Mouse (Mus musculus) intestine, postnatal 0 days (tissue): ENCODE data around the gene Cxcr5. TPM values are rescaled to one million over a fixed set of nuclear protein-coding genes. Genes with fewer than 3 reads are reported as not detected.

Experiments
- ATAC-seq: fragments of 200-750 bp; cut with Nextera tagmentation; 2 replicates; pipeline ENCODE4 v1.8.0; 2017; ENCODE audit warnings: mild to moderate bottlenecking, moderate TSS enrichment, moderate library complexity
- H3K27ac ChIP-seq: fragments of 300-500 bp; sonication (generic); 2 replicates; pipeline ENCODE4 v1.5.1; 2014; ENCODE audit warnings: mild to moderate bottlenecking, low read depth, low read length, moderate library complexity
- H3K27me3 ChIP-seq: fragments of 300-500 bp; sonication (generic); replicated peaks from 2 replicates; pipeline ENCODE4 v1.6.1; 2014; ENCODE audit warnings: low read length, mixed read lengths; ENCODE audit not compliant: control insufficient read depth, insufficient read depth
- H3K36me3 ChIP-seq: fragments of 300-500 bp; sonication (generic); 2 replicates; pipeline ENCODE4 v1.6.1; 2014; ENCODE audit warnings: mild to moderate bottlenecking, moderate library complexity; ENCODE audit not compliant: control insufficient read depth, insufficient read depth
- H3K4me1 ChIP-seq: fragments of 300-500 bp; sonication (generic); replicated peaks from 2 replicates; pipeline ENCODE4 v1.6.1; 2014; ENCODE audit warnings: antibody characterized with exemption, low read length, mixed read lengths; ENCODE audit not compliant: control insufficient read depth, insufficient read depth
- H3K4me2 ChIP-seq: fragments of 300-500 bp; sonication (generic); replicated peaks from 2 replicates; pipeline ENCODE4 v1.6.1; 2014; ENCODE audit warnings: low read depth, mild to moderate bottlenecking, moderate library complexity
- H3K4me3 ChIP-seq: fragments of 300-500 bp; sonication (generic); 2 replicates; pipeline ENCODE4 v1.5.1; 2014; ENCODE audit warnings: low read depth, low read length
- H3K9ac ChIP-seq: fragments of 300-500 bp; sonication (generic); 2 replicates; pipeline ENCODE4 v1.6.1; 2014; ENCODE audit warnings: mild to moderate bottlenecking, low read depth, low read length
- H3K9me3 ChIP-seq: fragments of 300-500 bp; sonication (generic); 2 replicates; pipeline ENCODE4 v1.6.1; 2016; ENCODE audit warnings: mixed run types; ENCODE audit not compliant: control insufficient read depth
- CTCF ChIP-seq: sonication (generic); IDR thresholded peaks from 2 replicates; pipeline ENCODE4 v1.5.1; 2016; ENCODE audit warnings: low read depth, mild to moderate bottlenecking, control low read depth, antibody characterized with exemption, moderate library complexity
- WGBS: fragments of 180-500 bp; shearing (Covaris S2); extraction: QIAGEN DNeasy Blood & Tissue Kit; methylation state at CpG from one replicate; pipeline ENCODE4 v1.1.7; 2014; 5-methylcytosine and 5-hydroxymethylcytosine counted together
- polyA plus RNA-seq: library from polyadenylated mRNA; unstranded; fragments of >200 nt; fragmentation: Nextera tagmentation; extraction: Ambion mirVana; gene quantifications from 2 replicates; pipeline ENCODE4 v1.2.1, GENCODE M21; 2015

Cxcr5 gene
- polyA plus RNA-seq, 1 experiment from 2014 or later, result 0.25 TPM

- Histone ChIP-seq H3K4me1 (no peaks in the 10 kb centered on the region), H3K4me3 (no peak overlapping the region), H3K9me3 (no peaks in the 10 kb centered on the region), H3K36me3 (0 out of 2 replicates have a peak, but pooled peaks cover 4% of the 10 kb centered on the region), H3K27me3 (no peaks in the 10 kb centered on the region), H3K4me2 (no peak overlapping the region), H3K27ac (no peak overlapping the region), H3K9ac (no peak overlapping the region)
- ATAC-seq, result no peak
- 88% methylated on average over 2 of the region's 2 CpGs for WGBS
- no peak for TF ChIP-seq CTCF
These were observed 36.1 kb upstream of the Cxcr5 start for GRCm38 (mm10) chr9:44597742-44598141.

DNA sequence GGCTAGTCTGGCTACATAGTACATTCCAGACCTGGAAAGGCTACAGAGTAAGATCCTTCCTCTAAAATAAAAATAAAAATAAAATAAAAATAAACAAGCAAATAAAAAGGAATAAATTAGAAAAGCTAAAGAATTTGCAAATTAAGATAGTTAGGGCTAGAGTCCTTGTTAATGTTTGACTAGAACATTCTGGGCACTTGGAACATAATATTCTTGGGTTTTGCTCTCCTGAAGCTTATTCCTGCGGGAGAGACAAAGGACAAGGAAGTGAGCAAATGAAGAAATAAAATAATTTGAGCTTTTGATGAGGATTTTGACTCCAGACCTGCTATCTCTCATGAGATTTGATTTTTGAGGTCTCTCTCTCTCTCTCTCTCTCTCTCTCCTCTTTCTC lies 33.9 kb upstream of the Cxcr5 start:
- H3K4me3 ChIP-seq, result no peak overlapping the region
- no peaks in the 10 kb centered on the region for H3K36me3 ChIP-seq
- H3K9ac ChIP-seq, result no peak overlapping the region
- H3K9me3 ChIP-seq, result no peaks in the 10 kb centered on the region
- ATAC-seq, result no peak
- WGBS, result 43% methylated on average over 1 of the region's 1 CpGs
- no peaks in the 10 kb centered on the region for H3K4me1 ChIP-seq
- H3K4me2 ChIP-seq, result no peak overlapping the region
- no peak overlapping the region for H3K27ac ChIP-seq
- H3K27me3 ChIP-seq, result no peaks in the 10 kb centered on the region
- TF ChIP-seq CTCF, result no peak

GRCm38 (mm10) chr9:44594901-44595536 lies 33.3 kb upstream of the Cxcr5 start:
- no peaks in the 10 kb centered on the region for H3K27me3 ChIP-seq
- no peak for TF ChIP-seq CTCF
- no peaks in the 10 kb centered on the region for H3K9me3 ChIP-seq
- no peak overlapping the region for H3K27ac ChIP-seq
- 51% methylated on average over 9 of the region's 9 CpGs for WGBS
- H3K36me3 ChIP-seq, result no peaks in the 10 kb centered on the region
- no peak overlapping the region for H3K4me3 ChIP-seq
- H3K4me1 ChIP-seq, result no peaks in the 10 kb centered on the region
- H3K4me2 ChIP-seq, result no peak overlapping the region
- no peak overlapping the region for H3K9ac ChIP-seq
- no peak for ATAC-seq

GRCm38 (mm10) chr9:44593886-44594285 lies 32.2 kb upstream of the Cxcr5 start:
- 61% methylated on average over 4 of the region's 4 CpGs for WGBS
- Histone ChIP-seq H3K27me3 (no peaks in the 10 kb centered on the region), H3K36me3 (no peaks in the 10 kb centered on the region), H3K4me3 (no peak overlapping the region), H3K9me3 (no peaks in the 10 kb centered on the region), H3K4me1 (no peaks in the 10 kb centered on the region), H3K27ac (no peak overlapping the region), H3K4me2 (no peak overlapping the region), H3K9ac (no peak overlapping the region)
- ATAC-seq, result no peak
- TF ChIP-seq CTCF, result no peak

GRCm38 (mm10) chr9:44593221-44593620 lies 31.5 kb upstream of the Cxcr5 start:
- WGBS, result 83% methylated on average over 4 of the region's 4 CpGs
- no peak for TF ChIP-seq CTCF
- Histone ChIP-seq H3K9me3 (no peaks in the 10 kb centered on the region), H3K4me1 (no peaks in the 10 kb centered on the region), H3K27me3 (no peaks in the 10 kb centered on the region), H3K27ac (no peak overlapping the region), H3K36me3 (no peaks in the 10 kb centered on the region), H3K4me2 (no peak overlapping the region), H3K9ac (no peak overlapping the region), H3K4me3 (no peak overlapping the region)
- no peak for ATAC-seq

DNA sequence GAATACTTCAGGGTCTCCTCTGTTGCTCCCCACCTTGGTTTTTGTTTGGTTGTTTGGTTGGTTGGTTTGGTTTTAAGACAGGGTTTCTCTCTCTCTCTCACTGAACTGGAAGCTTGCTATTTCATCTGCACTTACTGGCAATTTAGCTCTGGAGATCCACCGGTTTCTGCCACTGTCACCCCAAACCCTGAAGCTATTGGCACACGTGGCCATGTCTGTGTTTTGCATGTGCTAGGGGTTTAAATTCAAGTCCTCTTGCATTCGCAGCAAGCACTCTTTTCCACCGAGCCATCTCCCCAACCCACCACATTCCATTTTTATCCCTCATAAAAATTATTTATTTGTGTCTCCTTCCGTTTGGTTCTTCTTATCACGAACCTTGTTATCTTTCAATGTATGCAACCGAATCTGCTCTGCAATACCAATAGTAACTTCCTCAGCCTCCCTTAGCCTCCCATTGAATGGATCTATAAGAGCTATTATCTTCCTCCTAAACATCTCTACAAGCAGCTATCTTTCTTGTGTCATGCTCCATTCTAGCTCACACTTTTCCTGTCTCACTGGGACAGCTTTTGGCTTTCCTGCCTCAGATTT lies 30.0 kb upstream of the Cxcr5 start:
- H3K9ac ChIP-seq, result no peak overlapping the region
- ATAC-seq, result no peak
- no peak for TF ChIP-seq CTCF
- H3K4me3 ChIP-seq, result no peak overlapping the region
- WGBS, result 54% methylated on average over 7 of the region's 7 CpGs
- no peak overlapping the region for H3K4me2 ChIP-seq
- no peaks in the 10 kb centered on the region for H3K27me3 ChIP-seq
- no peaks in the 10 kb centered on the region for H3K4me1 ChIP-seq
- no peak overlapping the region for H3K27ac ChIP-seq
- H3K9me3 ChIP-seq, result no peaks in the 10 kb centered on the region
- no peaks in the 10 kb centered on the region for H3K36me3 ChIP-seq

DNA sequence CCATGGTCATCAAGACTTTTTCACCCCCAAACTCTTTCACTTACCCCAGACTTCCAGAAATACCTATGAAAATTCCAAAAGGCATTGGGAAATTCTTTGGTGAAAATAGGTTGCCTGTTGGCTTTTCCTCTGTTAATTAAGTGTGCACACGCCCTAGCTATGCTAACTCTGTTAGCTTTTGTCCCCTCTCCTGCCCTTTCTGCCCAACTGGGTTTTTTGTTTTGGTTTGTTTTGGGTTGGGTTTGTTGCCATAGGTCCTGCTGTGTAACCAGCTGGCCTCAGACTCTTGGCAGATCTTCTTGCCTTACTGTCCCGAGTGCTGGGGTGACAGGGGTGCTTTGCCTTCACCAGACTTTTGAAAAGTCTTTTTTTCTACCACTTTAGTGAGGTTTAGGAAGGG lies 29.3 kb upstream of the Cxcr5 start:
- ATAC-seq, result no peak
- Histone ChIP-seq H3K9ac (no peak overlapping the region), H3K27me3 (no peaks in the 10 kb centered on the region), H3K4me2 (no peak overlapping the region), H3K27ac (no peak overlapping the region), H3K36me3 (no peaks in the 10 kb centered on the region), H3K4me3 (no peak overlapping the region), H3K4me1 (no peaks in the 10 kb centered on the region), H3K9me3 (no peaks in the 10 kb centered on the region)
- WGBS, result 50% methylated on average over 2 of the region's 2 CpGs
- TF ChIP-seq CTCF, result no peak
